Mouse (Mus musculus): Measurements from ENCODE around the gene 1700022I11Rik. TPM values are rescaled to one million over a fixed set of nuclear protein-coding genes. Genes with fewer than 3 reads are reported as not detected.
A peak's percentile ranks its signal among the peaks of the same experiment; 100 is the strongest.

1700022I11Rik gene
- polyA plus RNA-seq, 1 experiment: not detected

- DNase-seq: no peak
- no peaks in the 10 kb centered on the region for H3K27me3 ChIP-seq (ENCODE audit: control insufficient read depth, insufficient read depth, low read length)
- TF ChIP-seq CTCF (IDR thresholded peaks at IDR 0.05; ENCODE audit: borderline replicate concordance, control insufficient read depth, extremely low read depth, insufficient read depth, low read length, poor library complexity) (no peak), POLR2A (IDR thresholded peaks at IDR 0.05; ENCODE audit: control insufficient read depth, extremely low read depth, insufficient read depth, low read length, poor library complexity) (no peak)
- H3K27ac ChIP-seq (ENCODE audit: control insufficient read depth, insufficient read depth, low read length): no peak overlapping the region
- H3K4me3 ChIP-seq (ENCODE audit: control insufficient read depth, insufficient read depth, low read length): no peak overlapping the region
- H3K36me3 ChIP-seq (ENCODE audit: control insufficient read depth, insufficient read depth, low read length): no peaks in the 10 kb centered on the region
- WGBS: 96% methylated on average over 9 of the region's 9 CpGs
- H3K4me1 ChIP-seq (replicated peaks; ENCODE audit: control insufficient read depth, insufficient read depth, low read length): no peaks in the 10 kb centered on the region; the same call in 1 of the 2 replicates
Measured at GRCm38 (mm10) chr4:42928952-42929351, 40.5 kb upstream of the 1700022I11Rik start.

GRCm38 (mm10) chr4:42932229-42932969 is 37.0 kb upstream of the 1700022I11Rik start:
- TF ChIP-seq POLR2A (IDR thresholded peaks at IDR 0.05; ENCODE audit: control insufficient read depth, extremely low read depth, insufficient read depth, low read length, poor library complexity) (no peak), CTCF (IDR thresholded peaks at IDR 0.05; ENCODE audit: borderline replicate concordance, control insufficient read depth, extremely low read depth, insufficient read depth, low read length, poor library complexity) (no peak)
- Histone ChIP-seq H3K4me3 (ENCODE audit: control insufficient read depth, insufficient read depth, low read length) (no peak overlapping the region), H3K4me1 (replicated peaks; ENCODE audit: control insufficient read depth, insufficient read depth, low read length) (no peaks in the 10 kb centered on the region; the same call in 1 of the 2 replicates), H3K36me3 (ENCODE audit: control insufficient read depth, insufficient read depth, low read length) (no peaks in the 10 kb centered on the region), H3K27ac (ENCODE audit: control insufficient read depth, insufficient read depth, low read length) (no peak overlapping the region), H3K27me3 (ENCODE audit: control insufficient read depth, insufficient read depth, low read length) (no peaks in the 10 kb centered on the region)
- no peak for DNase-seq
- 95% methylated on average over 8 of the region's 8 CpGs for WGBS

GRCm38 (mm10) chr4:42933630-42934029 is 35.8 kb upstream of the 1700022I11Rik start:
- H3K4me1 ChIP-seq (replicated peaks; ENCODE audit: control insufficient read depth, insufficient read depth, low read length): no peaks in the 10 kb centered on the region; the same call in 1 of the 2 replicates
- H3K27me3 ChIP-seq (ENCODE audit: control insufficient read depth, insufficient read depth, low read length): no peaks in the 10 kb centered on the region
- 5% methylated on average over 22 of the region's 22 CpGs for WGBS
- no peaks in the 10 kb centered on the region for H3K36me3 ChIP-seq (ENCODE audit: control insufficient read depth, insufficient read depth, low read length)
- no peak overlapping the region for H3K27ac ChIP-seq (ENCODE audit: control insufficient read depth, insufficient read depth, low read length)
- no peak overlapping the region for H3K4me3 ChIP-seq (ENCODE audit: control insufficient read depth, insufficient read depth, low read length)
- DNase-seq: peak; percentile 30
- TF ChIP-seq CTCF (IDR thresholded peaks at IDR 0.05; ENCODE audit: borderline replicate concordance, control insufficient read depth, extremely low read depth, insufficient read depth, low read length, poor library complexity): no peak
- TF ChIP-seq POLR2A (IDR thresholded peaks at IDR 0.05; ENCODE audit: control insufficient read depth, extremely low read depth, insufficient read depth, low read length, poor library complexity): no peak

- Histone ChIP-seq H3K4me1 (replicated peaks; ENCODE audit: control insufficient read depth, insufficient read depth, low read length) (no peaks in the 10 kb centered on the region), H3K27ac (ENCODE audit: control insufficient read depth, insufficient read depth, low read length) (no peak overlapping the region), H3K36me3 (ENCODE audit: control insufficient read depth, insufficient read depth, low read length) (no peaks in the 10 kb centered on the region), H3K4me3 (ENCODE audit: control insufficient read depth, insufficient read depth, low read length) (no peak overlapping the region), H3K27me3 (ENCODE audit: control insufficient read depth, insufficient read depth, low read length) (no peaks in the 10 kb centered on the region)
- TF ChIP-seq POLR2A (IDR thresholded peaks at IDR 0.05; ENCODE audit: control insufficient read depth, extremely low read depth, insufficient read depth, low read length, poor library complexity): no peak
- TF ChIP-seq CTCF (IDR thresholded peaks at IDR 0.05; ENCODE audit: borderline replicate concordance, control insufficient read depth, extremely low read depth, insufficient read depth, low read length, poor library complexity): no peak
- WGBS: 88% methylated on average over 7 of the region's 7 CpGs
- DNase-seq: no peak
Measured at GRCm38 (mm10) chr4:42941396-42941795, 28.0 kb upstream of the 1700022I11Rik start.

- H3K4me1 ChIP-seq (replicated peaks; ENCODE audit: control insufficient read depth, insufficient read depth, low read length): no peaks in the 10 kb centered on the region
- H3K27ac ChIP-seq (ENCODE audit: control insufficient read depth, insufficient read depth, low read length): no peak overlapping the region
- no peak overlapping the region for H3K4me3 ChIP-seq (ENCODE audit: control insufficient read depth, insufficient read depth, low read length)
- DNase-seq: no peak
- WGBS: 93% methylated on average over 5 of the region's 5 CpGs
- no peaks in the 10 kb centered on the region for H3K27me3 ChIP-seq (ENCODE audit: control insufficient read depth, insufficient read depth, low read length)
- no peaks in the 10 kb centered on the region for H3K36me3 ChIP-seq (ENCODE audit: control insufficient read depth, insufficient read depth, low read length)
- TF ChIP-seq POLR2A (IDR thresholded peaks at IDR 0.05; ENCODE audit: control insufficient read depth, extremely low read depth, insufficient read depth, low read length, poor library complexity): no peak
- TF ChIP-seq CTCF (IDR thresholded peaks at IDR 0.05; ENCODE audit: borderline replicate concordance, control insufficient read depth, extremely low read depth, insufficient read depth, low read length, poor library complexity): no peak
Measured at GRCm38 (mm10) chr4:42943341-42943740, 26.1 kb upstream of the 1700022I11Rik start.

GRCm38 (mm10) chr4:42944185-42944584 is 25.2 kb upstream of the 1700022I11Rik start:
- Histone ChIP-seq H3K4me3 (ENCODE audit: control insufficient read depth, insufficient read depth, low read length) (no peak overlapping the region), H3K27me3 (ENCODE audit: control insufficient read depth, insufficient read depth, low read length) (no peaks in the 10 kb centered on the region), H3K27ac (ENCODE audit: control insufficient read depth, insufficient read depth, low read length) (no peak overlapping the region), H3K36me3 (ENCODE audit: control insufficient read depth, insufficient read depth, low read length) (no peaks in the 10 kb centered on the region), H3K4me1 (replicated peaks; ENCODE audit: control insufficient read depth, insufficient read depth, low read length) (0 out of 2 replicates have a peak, but pooled peaks cover under 1% of the 10 kb centered on the region)
- TF ChIP-seq POLR2A (IDR thresholded peaks at IDR 0.05; ENCODE audit: control insufficient read depth, extremely low read depth, insufficient read depth, low read length, poor library complexity): no peak
- no peak for TF ChIP-seq CTCF (IDR thresholded peaks at IDR 0.05; ENCODE audit: borderline replicate concordance, control insufficient read depth, extremely low read depth, insufficient read depth, low read length, poor library complexity)
- no peak for DNase-seq
- 91% methylated on average over 9 of the region's 9 CpGs for WGBS
